Mouse (Mus musculus) cerebellum, adult 2 months (tissue): ENCODE measurements around the gene Gm11213.

Source experiments
- CTCF ChIP-seq: fragments of 200-500 bp; IDR thresholded peaks from 2 replicates; pipeline ENCODE4 v1.5.1; 2011; ENCODE audit warnings: low read depth, mild to moderate bottlenecking, control low read depth, low read length, moderate library complexity, borderline replicate concordance; ENCODE audit not compliant: insufficient read depth
- POLR2A ChIP-seq: fragments of 200-500 bp; IDR thresholded peaks from 2 replicates; pipeline ENCODE4 v1.6.1; 2011; ENCODE audit warnings: low read length, control low read depth, borderline replicate concordance; ENCODE audit not compliant: insufficient read depth

- TF ChIP-seq POLR2A, result no peak
- TF ChIP-seq CTCF, result no peak
These were observed 17.3 kb upstream of the Gm11213 start, which contains the start of gene Tex48 for GRCm38 (mm10) chr4:63622378-63622835.
